Mouse (Mus musculus): ENCODE measurements at regions not wholly inside any gene's neighbourhood (a gene's known extent, or its start where the extent isn't known, plus 50 kb on each side); places are given as distances from the start of the nearest gene placed in this dataset.

DNA sequence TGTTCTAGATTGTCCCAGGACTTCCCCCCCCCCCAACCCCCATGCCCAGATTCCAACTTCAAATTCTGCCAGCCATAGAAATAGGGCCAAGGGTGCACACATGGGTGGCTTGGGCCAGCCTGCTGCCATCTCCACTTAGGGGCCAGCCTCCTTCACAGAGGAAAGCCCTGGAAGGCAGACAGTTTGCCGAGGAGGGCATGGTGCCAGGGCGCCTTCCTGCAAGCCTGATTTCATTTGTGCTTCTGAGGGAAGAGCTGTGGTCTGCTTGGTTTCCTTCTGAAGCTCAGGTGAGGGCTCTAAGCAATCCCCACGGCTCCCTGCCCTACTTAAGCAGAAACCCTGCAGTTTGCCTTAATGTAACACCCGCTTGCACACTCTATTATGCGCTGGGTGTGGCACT lies 52.3 kb upstream of the Tcl1 start:
- DNase-seq: peak; percentile 8

DNA sequence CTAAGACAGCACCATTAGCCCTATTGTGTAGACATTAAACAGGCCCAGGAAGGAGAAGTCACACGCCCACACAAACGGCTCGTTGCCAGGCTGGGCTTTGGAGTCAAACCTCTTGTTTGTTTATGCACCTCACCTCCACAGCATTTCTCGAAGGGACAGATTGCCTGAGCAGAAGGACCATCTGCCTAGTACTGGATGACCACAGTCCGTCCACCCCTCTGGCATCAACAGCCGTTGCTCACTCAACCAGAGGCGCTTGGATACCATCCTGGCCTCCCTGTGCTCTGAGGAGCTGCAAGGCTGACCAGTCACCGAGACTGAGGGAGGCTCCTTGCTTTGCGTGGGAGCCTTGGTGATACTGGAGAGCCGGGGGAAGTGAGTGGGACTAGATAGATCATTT lies 53.6 kb upstream of the Tunar start:
- no peak for DNase-seq

DNA sequence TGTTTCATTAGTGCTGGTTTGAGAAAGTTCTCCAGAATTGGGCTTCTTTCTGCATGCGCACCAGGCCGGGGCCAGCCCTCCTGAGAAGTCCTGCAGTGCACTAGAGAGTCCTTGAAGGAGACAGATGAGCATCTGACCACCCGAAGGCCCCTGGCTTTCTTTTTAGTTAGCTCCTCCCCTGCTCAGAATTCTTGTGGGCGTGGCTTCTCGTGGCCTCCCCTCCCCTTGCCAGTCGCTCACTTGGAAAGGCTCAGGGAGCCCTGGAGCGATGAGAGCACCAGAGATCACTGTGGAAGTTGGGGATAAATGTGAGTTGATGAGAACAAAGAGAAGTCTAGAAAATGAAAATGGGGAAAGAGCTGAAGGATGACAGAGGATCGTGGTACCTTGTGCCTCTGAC lies 52.6 kb upstream of the Tunar start:
- no peak for DNase-seq

DNA sequence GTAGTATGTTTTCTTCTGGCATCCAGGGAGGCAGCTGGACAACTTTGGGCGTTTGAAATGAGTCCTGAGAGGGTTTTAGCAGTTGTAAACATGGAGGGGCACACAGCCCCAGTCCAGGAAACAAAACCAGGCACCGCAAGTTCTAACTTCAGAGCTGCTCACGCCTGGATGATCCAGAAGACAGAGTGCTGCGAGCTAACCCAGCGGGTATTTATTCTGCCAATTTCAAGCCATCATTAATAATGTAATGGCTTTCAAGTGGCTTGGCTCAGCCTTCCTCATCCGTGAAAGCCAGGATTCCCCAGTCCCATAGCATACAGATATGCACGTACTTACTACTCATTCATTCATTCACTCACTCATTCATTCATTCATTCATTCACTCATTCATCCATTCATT lies 51.6 kb upstream of the Tunar start:
- no peak for DNase-seq

Measured in adrenal gland, postnatal 14 days (tissue).